In genomic region chr13:31458883-31459282, GRCm38 (mm10) we compare ENCODE assay signal across 7 mouse cellular contexts.
DNase-seq lines count a peak whose midpoint lies in the region; ATAC-seq and TF ChIP-seq lines count a peak whose summit lies in the region.

No protein-coding gene starts in this region.

- ATAC-seq in megakaryocyte, adult 5-6 weeks (ENCODE audit: poor library complexity, severe bottlenecking), result no peak

- DNase-seq in left cerebral cortex, postnatal 10 days (ENCODE audit: extremely low spot score in 1 of 2, low spot score in 2 of 2), result peak; percentile 30 to 71
- no peak for DNase-seq in left cerebral cortex, adult 9 months (ENCODE audit: low spot score in 2 of 2)
- peak; percentile 38 to 61 for DNase-seq in adrenal gland, adult 18-20 months (ENCODE audit: low spot score in 2 of 2)
- peak; percentile 57 for DNase-seq in brain, embryonic 14.5 days (ENCODE audit: low read depth)
- DNase-seq in lung, postnatal 36 days, result peak; percentile 77
- DNase-seq in kidney, postnatal 25 days, result no peak

- no peak for TF ChIP-seq CTCF in brain, embryonic 14.5 days (IDR thresholded peaks at IDR 0.05; ENCODE audit: borderline replicate concordance, extremely low read depth, insufficient read depth, insufficient read length)

- TF ChIP-seq POLR2A in brain, embryonic 14.5 days (IDR thresholded peaks at IDR 0.05; ENCODE audit: borderline replicate concordance, extremely low read depth, insufficient read depth, insufficient read length, poor library complexity, severe bottlenecking), result no peak

- intact Hi-C loops in left cerebral cortex, postnatal 10 days (cut with DNase I), result no loop called here

Comparison
In these comparisons a context has a peak if more than half of its experiments do, and no peak if none do; other contexts are left out.
1. DNase-seq: peak in left cerebral cortex, postnatal 10 days (2 of 2), adrenal gland, adult 18-20 months (2 of 2), brain, embryonic 14.5 days (single experiment) and lung, postnatal 36 days (single experiment); none in left cerebral cortex, adult 9 months (0 of 2) and kidney, postnatal 25 days (0 of 2).